Mouse (Mus musculus): ENCODE measurements around the gene Lmnb2.
A peak's percentile ranks its signal among the peaks of the same experiment; 100 is the strongest.

Gene Lmnb2

DNA sequence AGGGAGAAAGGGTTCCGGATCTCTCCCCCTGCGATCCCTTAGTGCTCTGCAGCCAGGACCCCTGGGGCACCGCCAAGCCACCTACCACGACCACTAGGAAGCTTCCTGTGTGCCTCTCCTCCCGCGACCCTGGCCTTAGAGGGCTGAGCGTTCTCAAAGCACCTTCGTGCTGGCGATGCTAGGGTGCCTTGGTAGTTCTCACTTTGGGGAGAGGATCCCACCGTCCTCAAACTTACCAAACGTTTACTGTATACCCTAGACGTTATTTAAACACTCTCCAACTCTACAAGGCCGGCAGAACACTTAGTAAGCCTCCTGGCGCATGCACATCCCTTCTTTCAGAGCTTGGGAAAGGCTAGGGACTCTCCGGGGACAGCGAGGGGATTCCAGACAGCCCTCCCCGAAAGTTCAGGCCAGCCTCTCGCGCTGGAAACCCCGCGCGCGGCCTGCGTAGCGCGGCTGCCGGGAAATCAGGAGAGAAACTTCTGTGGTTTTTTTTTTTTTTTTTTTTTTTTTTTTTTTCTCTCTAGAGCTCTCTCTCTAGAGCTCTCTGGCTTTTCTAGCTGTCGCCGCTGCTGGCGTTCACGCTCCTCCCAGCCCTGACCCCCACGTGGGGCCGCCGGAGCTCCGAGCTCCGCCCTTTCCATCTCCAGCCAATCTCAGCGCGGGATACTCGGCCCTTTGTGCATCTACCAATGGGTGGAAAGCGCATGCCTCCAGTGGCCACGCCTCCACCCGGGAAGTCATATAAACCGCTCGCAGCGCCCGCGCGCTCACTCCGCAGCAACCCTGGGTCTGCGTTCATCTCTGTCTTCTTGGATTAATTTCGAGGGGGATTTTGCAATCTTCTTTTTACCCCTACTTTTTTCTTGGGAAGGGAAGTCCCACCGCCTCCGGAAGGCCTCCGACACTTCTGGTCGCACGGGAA, 11.5 kb upstream of the Lmnb2 start, which contains the start of gene Gadd45b:
Gene Gadd45b, plus strand, starts transcription at position 775 of the 928 bp plus-strand sequence.
- peak; percentile 99 for DNase-seq (ENCODE audit: low read depth)

GRCm38 (mm10) chr10:80928586-80929298, 10.7 kb upstream of the Lmnb2 start:
- DNase-seq (ENCODE audit: low read depth): peak; percentile 94

DNA sequence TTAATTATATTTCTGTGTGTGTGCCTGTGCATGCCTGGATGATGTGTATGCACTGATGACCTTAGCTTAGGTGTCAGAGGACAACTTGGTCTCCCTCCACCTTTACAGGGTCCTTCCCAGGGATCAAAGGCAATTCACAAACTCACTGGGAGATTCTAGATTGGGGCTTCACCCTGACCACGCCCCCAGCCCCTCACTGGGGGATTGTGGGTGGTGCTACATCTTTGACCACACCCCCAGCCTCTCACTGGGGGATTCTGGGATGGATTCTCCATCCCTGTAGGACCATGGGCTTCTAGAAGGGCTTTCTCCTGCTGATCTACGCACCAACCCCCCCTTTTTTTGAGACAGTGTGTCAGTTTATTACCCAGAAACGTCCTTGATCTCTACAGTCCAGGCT, 7.4 kb upstream of the Lmnb2 start:
- no peak for DNase-seq (ENCODE audit: low read depth)

DNA sequence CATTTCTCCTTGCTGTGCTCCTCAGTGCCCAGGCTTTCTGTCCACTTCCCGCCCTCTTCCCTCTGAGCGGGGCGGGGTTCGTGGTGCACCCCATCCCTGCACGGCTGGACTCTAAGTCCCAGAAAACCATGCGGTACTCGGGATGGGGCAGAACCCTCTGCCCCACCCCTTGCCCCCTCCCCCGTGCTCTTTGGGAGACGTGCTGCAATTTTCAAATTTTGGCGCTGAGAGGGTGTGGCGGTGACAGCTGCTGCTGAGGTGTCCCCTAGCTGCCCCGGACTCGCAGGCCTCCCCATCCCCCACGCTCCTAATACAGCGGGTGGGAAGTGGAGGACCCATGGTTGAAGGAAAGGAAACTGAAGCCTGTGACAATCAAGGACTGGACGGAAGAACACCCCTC, 3.9 kb upstream of the Lmnb2 start:
- no peak for DNase-seq (ENCODE audit: low read depth)

GRCm38 (mm10) chr10:80917336-80917778, 688 bp downstream of the Lmnb2 start:
- DNase-seq (ENCODE audit: low read depth): peak; percentile 53

DNA sequence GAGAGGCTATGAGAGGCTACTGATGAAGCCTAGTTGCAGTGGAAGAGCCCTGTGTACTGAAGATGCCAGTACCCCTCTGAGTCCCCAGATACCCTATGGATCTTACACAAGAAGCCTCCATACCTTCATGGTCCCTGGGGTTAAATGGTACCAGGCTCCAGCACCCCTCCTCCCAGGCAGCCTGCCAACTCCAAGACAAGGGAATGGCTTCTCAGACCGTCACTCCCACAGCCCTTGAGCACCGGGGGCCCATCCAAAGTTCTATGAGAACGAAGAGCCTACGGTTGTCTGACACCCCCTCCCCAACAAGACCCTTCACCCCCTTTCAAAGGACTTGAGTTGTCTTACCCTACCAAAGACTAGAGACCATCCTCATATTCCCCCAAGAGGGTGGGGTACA, 2.3 kb downstream of the Lmnb2 start:
- DNase-seq (ENCODE audit: low read depth): no peak

GRCm38 (mm10) chr10:80915260-80915659, 2.8 kb downstream of the Lmnb2 start:
- no peak for DNase-seq (ENCODE audit: low read depth)

DNA sequence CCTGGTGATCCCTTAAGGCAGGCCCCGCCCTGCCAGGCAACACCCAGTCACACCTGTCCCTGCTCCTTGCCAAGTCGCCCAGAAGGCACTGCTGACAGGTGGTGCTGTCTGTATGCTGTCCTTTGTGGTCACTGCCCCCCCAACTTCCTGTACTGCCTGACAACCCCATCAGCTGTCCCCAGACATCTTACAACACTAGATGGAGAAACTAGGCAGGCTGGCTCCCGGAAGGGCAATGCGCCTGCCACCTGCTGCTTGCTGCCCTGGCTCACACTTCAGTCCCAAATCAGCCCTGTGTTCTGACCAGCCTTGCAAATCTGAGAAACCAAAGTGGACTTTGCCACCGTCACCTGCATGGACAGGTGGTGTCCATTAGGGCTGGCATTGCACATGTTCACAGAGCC, 3.8 kb downstream of the Lmnb2 start:
- DNase-seq (ENCODE audit: low read depth): no peak

DNA sequence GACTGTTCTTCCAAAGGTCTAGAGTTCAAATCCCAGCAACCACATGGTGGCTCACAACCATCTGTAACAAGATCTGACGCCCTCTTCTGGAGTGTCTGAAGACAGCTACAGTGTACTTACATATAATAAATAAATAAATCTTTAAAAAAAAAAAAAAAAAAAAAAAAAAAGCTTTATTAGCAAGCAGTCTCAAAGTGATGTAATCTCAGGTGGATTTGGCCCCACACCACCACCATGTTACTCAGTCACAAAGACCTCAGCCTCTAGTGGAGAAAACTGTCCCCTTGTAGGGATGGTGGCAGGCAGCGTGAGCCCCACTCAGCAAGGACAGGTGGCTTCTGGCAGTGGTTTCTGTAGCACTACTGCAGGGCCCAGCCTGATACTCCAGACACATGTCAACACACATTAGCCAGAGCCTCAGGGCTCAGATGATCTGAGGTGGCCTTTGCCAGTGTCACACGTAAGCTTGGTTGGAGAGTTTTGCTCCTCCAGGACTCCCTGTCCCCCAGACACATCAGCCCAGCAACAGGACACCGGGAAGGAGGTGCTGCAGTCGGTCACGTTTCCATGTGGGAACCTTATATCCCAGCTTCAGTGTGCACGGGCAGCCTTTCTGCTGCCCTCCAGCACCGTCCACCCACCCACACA, 4.6 kb downstream of the Lmnb2 start:
- no peak for DNase-seq (ENCODE audit: low read depth)

DNA sequence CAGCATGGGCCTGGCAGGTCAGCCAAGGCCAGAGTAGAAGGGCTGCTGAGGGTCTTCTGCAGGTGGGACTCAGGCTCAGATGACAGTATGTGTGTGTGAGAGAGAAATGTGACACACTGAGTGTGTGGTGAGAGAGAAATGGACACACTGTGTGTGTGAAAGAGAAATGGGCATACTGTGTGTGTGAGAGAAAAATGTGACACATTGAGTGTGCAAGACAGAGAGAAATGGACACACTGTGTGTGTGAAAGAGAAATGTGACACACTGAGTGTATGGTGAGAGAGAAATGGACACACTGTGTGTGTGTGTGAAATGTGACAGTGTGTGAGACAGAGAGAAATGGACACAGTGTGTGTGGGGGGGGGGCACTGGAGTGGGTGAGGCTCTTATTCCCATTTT, 6.2 kb downstream of the Lmnb2 start:
- DNase-seq (ENCODE audit: low read depth): no peak

- no peak for DNase-seq (ENCODE audit: low read depth)
Measured at GRCm38 (mm10) chr10:80911354-80911753, 6.7 kb downstream of the Lmnb2 start.

- no peak for DNase-seq (ENCODE audit: low read depth)
Measured at GRCm38 (mm10) chr10:80909375-80910162, 8.5 kb downstream of the Lmnb2 start.

GRCm38 (mm10) chr10:80904709-80905108, 13.3 kb downstream of the Lmnb2 start:
- no peak for DNase-seq (ENCODE audit: low read depth)

DNA sequence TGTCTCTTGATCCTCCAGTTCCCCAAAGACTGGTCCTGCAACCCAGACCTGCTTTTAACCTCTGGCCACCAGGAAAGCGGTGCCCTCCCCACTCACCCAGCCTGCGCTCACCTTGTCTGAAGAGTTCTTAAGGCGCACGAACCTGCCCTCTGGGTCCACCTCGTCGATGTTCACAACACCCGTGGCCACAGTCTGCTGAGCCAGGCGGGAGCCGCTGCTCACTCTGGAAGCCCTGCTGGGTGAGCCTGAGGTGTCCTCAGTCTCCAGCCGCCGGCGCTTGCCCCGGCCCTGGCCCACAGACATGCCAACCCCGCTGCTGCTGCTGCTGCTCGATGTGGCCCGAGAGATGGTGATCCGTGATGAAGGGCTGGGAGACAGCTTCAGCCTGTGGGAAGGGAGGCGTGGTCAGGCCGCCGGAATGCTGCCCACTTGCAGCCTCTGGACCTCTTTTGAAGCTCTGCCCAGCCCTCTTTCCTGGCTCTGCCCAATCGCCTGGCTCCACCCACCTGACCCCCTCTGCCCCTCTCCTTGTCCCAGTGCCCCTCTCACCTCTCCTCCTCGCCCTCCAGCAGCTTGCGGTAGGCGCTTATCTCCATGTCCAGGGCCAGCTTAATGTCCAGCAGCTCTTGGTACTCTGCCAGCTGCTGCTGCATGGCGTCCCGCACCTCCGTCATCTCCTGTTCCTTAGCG, 13.9 kb downstream of the Lmnb2 start:
- no peak for DNase-seq (ENCODE audit: low read depth)

DNA sequence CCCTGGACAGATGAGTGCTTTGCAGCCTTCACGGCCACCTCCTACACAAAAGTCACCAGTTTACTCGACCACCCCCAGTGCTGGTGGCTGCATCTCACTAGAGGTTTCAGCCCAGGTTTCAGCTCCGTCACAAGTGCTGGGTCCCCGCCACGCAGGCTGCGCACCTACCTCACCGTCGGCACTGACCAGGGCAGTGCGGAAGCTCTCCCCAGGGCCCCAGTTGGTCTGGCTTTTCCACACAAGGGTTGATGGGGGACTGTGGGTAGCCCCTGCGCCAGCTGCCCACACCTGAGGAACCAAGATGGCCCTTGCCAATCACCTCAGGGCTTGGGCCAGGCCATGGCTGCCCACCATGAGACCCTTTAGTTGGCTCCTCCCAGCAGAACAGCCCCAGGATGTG, 14.8 kb downstream of the Lmnb2 start:
- DNase-seq (ENCODE audit: low read depth): no peak

DNA sequence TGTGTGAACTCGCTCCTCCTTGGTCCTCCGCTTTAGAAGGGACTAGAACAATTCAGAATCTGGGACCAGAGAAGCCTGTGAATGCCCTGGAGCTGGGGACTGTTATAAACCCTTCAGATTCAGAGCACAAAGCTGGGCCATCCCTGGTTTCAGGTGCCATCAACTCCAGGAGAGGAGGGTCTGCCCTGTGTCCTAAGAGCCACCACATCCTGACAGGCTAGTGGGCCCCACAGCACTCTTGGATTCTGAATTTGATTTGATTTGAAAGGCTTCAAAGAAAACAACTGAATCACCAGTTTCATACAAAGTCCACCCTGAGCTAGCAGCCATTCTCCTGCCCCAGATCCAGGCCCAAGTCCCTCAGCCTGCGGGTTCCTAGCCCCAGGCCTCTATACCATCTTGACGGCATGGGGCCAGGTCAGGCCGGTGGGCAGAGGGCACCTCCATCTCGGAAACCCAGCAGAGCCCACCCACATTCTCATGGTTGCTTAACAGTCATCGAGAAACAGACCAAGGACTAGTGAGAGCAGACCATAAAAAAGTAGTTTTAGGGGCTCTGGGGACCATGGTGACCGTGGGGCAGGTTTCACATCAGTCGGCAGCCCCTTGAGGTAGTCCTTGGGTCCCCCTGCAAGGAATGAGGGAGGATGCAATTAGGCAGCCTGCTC, 15.6 kb downstream of the Lmnb2 start:
- DNase-seq (ENCODE audit: low read depth): no peak

DNA sequence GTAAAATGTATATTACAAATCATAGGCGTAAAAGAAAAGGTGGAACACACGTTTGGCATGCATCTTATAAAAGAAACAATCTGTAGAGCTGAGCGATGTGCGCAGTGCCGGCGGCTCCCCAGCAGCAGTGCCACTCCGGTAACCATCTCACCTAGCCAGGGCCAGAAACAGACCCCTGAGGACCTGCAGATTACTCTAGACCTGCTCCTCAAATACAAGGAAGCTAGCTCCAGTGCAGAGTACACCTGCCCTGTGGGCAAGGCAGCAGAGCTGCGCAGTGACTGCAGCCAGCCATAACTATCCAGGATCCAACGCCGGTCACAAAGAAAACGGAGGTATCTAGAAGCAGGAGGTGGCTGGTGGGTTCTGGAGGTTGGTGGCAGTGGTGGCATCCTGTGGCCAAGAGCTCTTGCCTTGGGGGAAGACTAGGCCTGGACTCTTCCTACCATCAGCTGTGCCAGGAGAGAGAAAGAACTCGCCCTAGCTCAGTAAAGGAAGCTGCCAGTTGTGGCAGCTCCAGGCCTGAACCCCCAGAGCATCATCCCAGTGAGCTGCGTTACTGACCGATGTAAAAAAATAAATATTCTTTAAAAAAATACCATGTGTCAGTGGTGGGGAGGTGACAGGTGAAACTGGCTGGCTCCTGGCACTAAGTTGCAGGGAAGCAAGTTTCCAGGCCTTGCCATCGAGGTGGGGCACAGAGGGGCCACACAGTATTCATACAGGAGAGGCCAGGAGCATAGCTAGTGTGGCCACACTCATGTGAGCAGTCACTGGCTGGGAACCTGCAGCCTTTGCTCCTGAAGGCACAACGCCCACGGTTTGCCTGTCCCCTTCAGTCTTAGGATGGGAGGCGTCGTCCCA, 16.4 kb downstream of the Lmnb2 start:
- peak; percentile 57 for DNase-seq (ENCODE audit: low read depth)

DNA sequence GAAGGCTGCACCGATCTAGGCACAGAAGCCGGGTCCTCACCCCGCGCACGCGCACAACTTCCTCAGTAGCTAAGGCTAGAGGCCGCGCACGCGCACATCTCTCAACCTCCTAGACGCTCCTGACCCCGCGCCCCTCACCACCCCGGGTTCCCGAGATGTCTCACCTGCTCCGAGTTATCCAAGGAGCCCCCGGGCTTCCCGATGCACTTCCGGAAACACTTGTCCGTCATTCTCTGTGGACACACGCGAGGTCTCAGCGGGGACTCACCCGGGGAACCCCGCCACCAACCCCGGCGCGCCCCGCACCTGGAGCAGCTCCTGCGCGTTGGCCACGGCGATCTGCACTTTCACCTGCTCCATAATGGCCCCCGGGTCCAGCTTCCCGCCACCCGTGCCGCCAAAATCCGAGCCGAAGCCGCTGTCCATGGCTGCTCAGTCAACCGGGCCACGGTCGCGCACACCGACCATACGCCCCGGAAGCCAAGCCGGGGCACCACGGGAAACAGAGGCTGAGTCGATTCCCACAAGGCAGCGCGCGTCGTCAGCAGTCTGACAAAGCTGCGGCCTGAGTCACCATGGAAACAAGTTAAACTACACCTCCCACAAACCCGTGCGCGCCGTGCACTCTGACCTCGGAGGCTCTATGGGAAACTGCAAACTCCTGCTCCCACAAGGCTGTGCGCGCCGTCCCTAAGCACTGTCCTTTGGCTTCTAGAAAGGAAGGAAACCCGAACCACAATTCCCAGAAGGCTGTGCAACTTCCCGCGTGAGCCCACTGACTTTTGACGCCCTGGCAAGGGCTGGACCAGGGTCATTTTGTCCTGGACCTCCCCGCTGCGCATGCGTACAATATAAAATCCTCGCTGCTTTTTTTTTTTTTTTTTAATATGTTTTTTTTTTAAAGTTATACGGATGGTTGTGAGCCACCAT, 17.5 kb downstream of the Lmnb2 start, which contains the start of gene Timm13:
Gene Timm13, minus strand, starts transcription at position 652 of the 930 bp plus-strand sequence.
- DNase-seq (ENCODE audit: low read depth): peak; percentile 98

Data from naive thymus-derived CD4-positive, alpha-beta T cell, adult 2 months (primary cell).